Mouse (Mus musculus) neural tube, embryonic 11.5 days (tissue): Measurements from ENCODE around the gene Cenpb. TPM values are rescaled to one million over a fixed set of nuclear protein-coding genes. Genes with fewer than 3 reads are reported as not detected.

Experiments used
- ATAC-seq: fragments of 200-750 bp; cut with Nextera tagmentation; 2 replicates; pipeline ENCODE4 v1.8.0; 2017; ENCODE audit warnings: moderate number of reproducible peaks, mild to moderate bottlenecking, moderate TSS enrichment, moderate library complexity; ENCODE audit not compliant: insufficient read depth, low FRiP score, low TSS enrichment
- DNase-seq: peaks from one replicate; pipeline ENCODE4 v3.0.0-alpha.2; 2015; ENCODE audit warnings: low spot score
- H3K27ac ChIP-seq: fragments of 300-500 bp; sonication (generic); 2 replicates; pipeline ENCODE4 v1.5.1; 2014; ENCODE audit warnings: low read depth, mild to moderate bottlenecking, low read length
- H3K27me3 ChIP-seq: fragments of 300-500 bp; sonication (generic); 2 replicates; pipeline ENCODE4 v1.6.1; 2014; ENCODE audit warnings: mild to moderate bottlenecking, low read length, mixed read lengths; ENCODE audit not compliant: control insufficient read depth, insufficient read depth
- H3K36me3 ChIP-seq: fragments of 300-500 bp; sonication (generic); 2 replicates; pipeline ENCODE4 v1.6.1; 2014; ENCODE audit warnings: mild to moderate bottlenecking, low read length, moderate library complexity, mixed read lengths; ENCODE audit not compliant: control insufficient read depth, insufficient read depth
- H3K4me1 ChIP-seq: fragments of 300-500 bp; sonication (generic); 2 replicates; pipeline ENCODE4 v1.6.1; 2014; ENCODE audit warnings: low read length, mixed read lengths; ENCODE audit not compliant: control insufficient read depth, insufficient read depth
- H3K4me2 ChIP-seq: fragments of 300-500 bp; sonication (generic); 2 replicates; pipeline ENCODE4 v1.6.1; 2014; ENCODE audit warnings: low read depth, mild to moderate bottlenecking, moderate library complexity
- H3K4me3 ChIP-seq: fragments of 300-500 bp; sonication (generic); 2 replicates; pipeline ENCODE4 v1.5.1; 2014; ENCODE audit warnings: low read depth, low read length
- H3K9ac ChIP-seq: fragments of 300-500 bp; sonication (generic); 2 replicates; pipeline ENCODE4 v1.6.1; 2014; ENCODE audit warnings: mild to moderate bottlenecking, low read length
- H3K9me3 ChIP-seq: fragments of 300-500 bp; sonication (generic); 2 replicates; pipeline ENCODE4 v1.6.1; 2016; ENCODE audit warnings: low read length; ENCODE audit not compliant: control insufficient read depth
- WGBS: fragments of 180-500 bp; shearing (Covaris S2); extraction: QIAGEN DNeasy Blood & Tissue Kit; methylation state at CpG from one replicate; pipeline ENCODE4 v1.1.7; 2014; 5-methylcytosine and 5-hydroxymethylcytosine counted together
- polyA plus RNA-seq: library from polyadenylated mRNA; unstranded; fragments of >200 nt; fragmentation: Nextera tagmentation; extraction: Ambion mirVana; gene quantifications from 2 replicates; pipeline ENCODE4 v1.2.1, GENCODE M21; 2014

The Cenpb gene
- polyA plus RNA-seq, 1 experiment from 2014 or later, result 10.8 TPM

GRCm38 (mm10) chr2:131152166-131152730, 27.6 kb downstream of the Cenpb start:
- Histone ChIP-seq H3K4me1 (no peaks in the 10 kb centered on the region), H3K27ac (no peak overlapping the region), H3K9ac (no peak overlapping the region), H3K4me2 (no peak overlapping the region), H3K4me3 (no peak overlapping the region), H3K27me3 (no peaks in the 10 kb centered on the region), H3K36me3 (peaks cover 11% of the 10 kb centered on the region), H3K9me3 (no peaks in the 10 kb centered on the region)
- ATAC-seq (no peak), DNase-seq (no peak)
- 90% methylated on average over 7 of the region's 7 CpGs for WGBS

- H3K4me2 ChIP-seq, result no peak overlapping the region
- no peak overlapping the region for H3K4me3 ChIP-seq
- no peaks in the 10 kb centered on the region for H3K4me1 ChIP-seq
- peaks cover 28% of the 10 kb centered on the region for H3K36me3 ChIP-seq
- no peaks in the 10 kb centered on the region for H3K9me3 ChIP-seq
- no peaks in the 10 kb centered on the region for H3K27me3 ChIP-seq
- no peak overlapping the region for H3K27ac ChIP-seq
- ATAC-seq, result no peak
- 97% methylated on average over 3 of the region's 3 CpGs for WGBS
- DNase-seq, result no peak
- no peak overlapping the region for H3K9ac ChIP-seq
These were observed 30.7 kb downstream of the Cenpb start for GRCm38 (mm10) chr2:131149254-131149578.

GRCm38 (mm10) chr2:131148353-131149253, 31.3 kb downstream of the Cenpb start:
- Histone ChIP-seq H3K27me3 (no peaks in the 10 kb centered on the region), H3K9me3 (no peaks in the 10 kb centered on the region), H3K4me3 (no peak overlapping the region), H3K4me2 (no peak overlapping the region), H3K27ac (no peak overlapping the region), H3K36me3 (peaks cover 28% of the 10 kb centered on the region), H3K4me1 (no peaks in the 10 kb centered on the region), H3K9ac (no peak overlapping the region)
- DNase-seq (no peak), ATAC-seq (no peak)
- WGBS, result 88% methylated on average over 8 of the region's 8 CpGs

GRCm38 (mm10) chr2:131147043-131147365, 32.9 kb downstream of the Cenpb start:
- H3K4me1 ChIP-seq, result no peaks in the 10 kb centered on the region
- H3K9me3 ChIP-seq, result no peaks in the 10 kb centered on the region
- H3K27ac ChIP-seq, result no peak overlapping the region
- no peak overlapping the region for H3K4me3 ChIP-seq
- no peaks in the 10 kb centered on the region for H3K27me3 ChIP-seq
- no peak overlapping the region for H3K9ac ChIP-seq
- H3K36me3 ChIP-seq, result peaks cover 32% of the 10 kb centered on the region
- ATAC-seq (no peak), DNase-seq (peak; percentile 8)
- WGBS, result 95% methylated on average over 8 of the region's 8 CpGs
- no peak overlapping the region for H3K4me2 ChIP-seq

GRCm38 (mm10) chr2:131146193-131147042, 33.4 kb downstream of the Cenpb start:
- H3K4me1 ChIP-seq, result no peaks in the 10 kb centered on the region
- H3K9ac ChIP-seq, result no peak overlapping the region
- DNase-seq, result peak; percentile 7
- H3K36me3 ChIP-seq, result peaks cover 32% of the 10 kb centered on the region
- ATAC-seq, result no peak
- no peaks in the 10 kb centered on the region for H3K27me3 ChIP-seq
- H3K4me3 ChIP-seq, result no peak overlapping the region
- H3K27ac ChIP-seq, result no peak overlapping the region
- no peak overlapping the region for H3K4me2 ChIP-seq
- WGBS, result 93% methylated on average over 21 of the region's 21 CpGs
- no peaks in the 10 kb centered on the region for H3K9me3 ChIP-seq

GRCm38 (mm10) chr2:131145536-131145935, 34.3 kb downstream of the Cenpb start:
- no peak overlapping the region for H3K4me2 ChIP-seq
- 92% methylated on average over 2 of the region's 2 CpGs for WGBS
- DNase-seq (peak; percentile 4), ATAC-seq (no peak)
- H3K27me3 ChIP-seq, result no peaks in the 10 kb centered on the region
- no peaks in the 10 kb centered on the region for H3K9me3 ChIP-seq
- no peak overlapping the region for H3K27ac ChIP-seq
- no peak overlapping the region; the same call in 1 of the 2 replicates for H3K9ac ChIP-seq
- no peaks in the 10 kb centered on the region for H3K4me1 ChIP-seq
- H3K36me3 ChIP-seq, result peaks cover 30% of the 10 kb centered on the region
- no peak overlapping the region for H3K4me3 ChIP-seq

GRCm38 (mm10) chr2:131145121-131145520, 34.7 kb downstream of the Cenpb start:
- DNase-seq, result no peak
- Histone ChIP-seq H3K4me2 (no peak overlapping the region), H3K9ac (no peak overlapping the region), H3K4me3 (no peak overlapping the region), H3K9me3 (no peaks in the 10 kb centered on the region), H3K4me1 (no peaks in the 10 kb centered on the region), H3K27ac (no peak overlapping the region), H3K36me3 (peaks cover 30% of the 10 kb centered on the region), H3K27me3 (no peaks in the 10 kb centered on the region)
- 70% methylated on average over 13 of the region's 13 CpGs for WGBS
- ATAC-seq, result no peak

- 62% methylated on average over 22 of the region's 22 CpGs for WGBS
- no peaks in the 10 kb centered on the region for H3K27me3 ChIP-seq
- peak; percentile 10; the same call in 1 of the 2 replicates for ATAC-seq
- peak overlapping the region; percentile 9; the same call in 1 of the 2 replicates for H3K4me2 ChIP-seq
- no peak overlapping the region for H3K4me3 ChIP-seq
- H3K36me3 ChIP-seq, result peaks cover 24% of the 10 kb centered on the region
- no peak overlapping the region for H3K9ac ChIP-seq
- H3K27ac ChIP-seq, result no peak overlapping the region
- no peaks in the 10 kb centered on the region for H3K9me3 ChIP-seq
- no peaks in the 10 kb centered on the region for H3K4me1 ChIP-seq
- DNase-seq, result no peak
These were observed 36.7 kb downstream of the Cenpb start for GRCm38 (mm10) chr2:131143007-131143780.
